Comparison of ENCODE assay signal across 20 mouse cellular contexts in genomic region chr16:7544067-7544466, GRCm38 (mm10).
DNase-seq lines count a peak whose midpoint lies in the region; ATAC-seq and TF ChIP-seq lines count a peak whose summit lies in the region.
"Had no signal": no experiment of that assay in that cellular context is flagged by ENCODE, and none has a peak within 500 bp of the region (broad histone marks: within the 10 kb centered on the region; RNA-seq: fewer than 3 reads in every experiment).

No protein-coding gene starts in this region.

- no peak for TF ChIP-seq POLR2A in limb, embryonic 14.5 days (IDR thresholded peaks at IDR 0.05; ENCODE audit: borderline replicate concordance, extremely low read depth, insufficient read depth, insufficient read length)
- TF ChIP-seq POLR2A in lung, adult 2 months (IDR thresholded peaks at IDR 0.05; ENCODE audit: borderline replicate concordance, extremely low read depth, low read depth, low read length) = no peak

- 44% methylated on average over 4 of the region's 4 CpGs for WGBS in limb, embryonic 12.5 days
- 73% methylated on average over 4 of the region's 4 CpGs for WGBS in limb, embryonic 10.5 days
- WGBS in limb, embryonic 14.5 days = 31% methylated on average over 4 of the region's 4 CpGs
- WGBS in lung, adult 2 months = 63% methylated on average over 4 of the region's 4 CpGs

- H3K27ac ChIP-seq in limb, embryonic 12.5 days = peak overlapping the region; percentile 41; the same call in 1 of the 2 replicates
- H3K27ac ChIP-seq in limb, embryonic 10.5 days = no peak overlapping the region
- H3K27ac ChIP-seq in limb, embryonic 14.5 days (replicated peaks; ENCODE audit: low read depth, low read length) = 0 out of 2 replicates have a peak overlapping the region, but pooled peaks have one; percentile 43
- H3K27ac ChIP-seq: embryonic facial prominence, embryonic 15.5 days; forebrain, embryonic 15.5 days; heart, embryonic 13.5 days; hindbrain, embryonic 12.5 days had no signal

- no peak overlapping the region for H3K4me2 ChIP-seq in limb, embryonic 12.5 days
- no peak overlapping the region for H3K4me2 ChIP-seq in limb, embryonic 14.5 days (replicated peaks; ENCODE audit: low read depth, low read length, severe bottlenecking)
- H3K4me2 ChIP-seq: embryonic facial prominence, embryonic 15.5 days; forebrain, embryonic 15.5 days; heart, embryonic 13.5 days; hindbrain, embryonic 12.5 days had no signal

- no peak overlapping the region for H3K4me3 ChIP-seq in limb, embryonic 12.5 days (replicated peaks)
- no peak overlapping the region for H3K4me3 ChIP-seq in limb, embryonic 10.5 days
- H3K4me3 ChIP-seq in limb, embryonic 14.5 days (replicated peaks; ENCODE audit: low read length) = no peak overlapping the region
- H3K4me3 ChIP-seq in lung, adult 2 months (replicated peaks; ENCODE audit: extremely low read depth, low read depth, low read length) = no peak overlapping the region
- H3K4me3 ChIP-seq: embryonic facial prominence, embryonic 15.5 days; forebrain, embryonic 15.5 days; heart, embryonic 13.5 days; hindbrain, embryonic 12.5 days had no signal

- H3K36me3 ChIP-seq in limb, embryonic 12.5 days = no peaks in the 10 kb centered on the region
- H3K36me3 ChIP-seq in limb, embryonic 10.5 days = no peaks in the 10 kb centered on the region
- no peaks in the 10 kb centered on the region for H3K36me3 ChIP-seq in limb, embryonic 14.5 days (ENCODE audit: control insufficient read depth, insufficient read depth, low read length)
- H3K36me3 ChIP-seq: embryonic facial prominence, embryonic 15.5 days; forebrain, embryonic 15.5 days; heart, embryonic 13.5 days; hindbrain, embryonic 12.5 days had no signal

- H3K9ac ChIP-seq in limb, embryonic 12.5 days (replicated peaks) = no peak overlapping the region
- H3K9ac ChIP-seq in limb, embryonic 14.5 days (ENCODE audit: low read depth, low read length, severe bottlenecking) = no peak overlapping the region
- H3K9ac ChIP-seq: embryonic facial prominence, embryonic 15.5 days; forebrain, embryonic 15.5 days; heart, embryonic 13.5 days; hindbrain, embryonic 12.5 days had no signal

- H3K27me3 ChIP-seq in limb, embryonic 12.5 days = no peaks in the 10 kb centered on the region
- H3K27me3 ChIP-seq in limb, embryonic 10.5 days (ENCODE audit: low read depth, poor library complexity, severe bottlenecking) = no peaks in the 10 kb centered on the region
- no peaks in the 10 kb centered on the region; the same call in 1 of the 2 replicates for H3K27me3 ChIP-seq in limb, embryonic 14.5 days (ENCODE audit: control insufficient read depth, insufficient read depth, low read length)
- H3K27me3 ChIP-seq: embryonic facial prominence, embryonic 15.5 days; forebrain, embryonic 15.5 days; heart, embryonic 13.5 days; hindbrain, embryonic 12.5 days had no signal

- peaks cover 5% of the 10 kb centered on the region; the same call in 1 of the 2 replicates for H3K4me1 ChIP-seq in limb, embryonic 12.5 days (replicated peaks)
- peaks cover 4% of the 10 kb centered on the region; the same call in 1 of the 2 replicates for H3K4me1 ChIP-seq in limb, embryonic 10.5 days
- peaks cover 8% of the 10 kb centered on the region; the same call in 1 of the 2 replicates for H3K4me1 ChIP-seq in limb, embryonic 14.5 days (ENCODE audit: control insufficient read depth, insufficient read depth, low read length)
- no peaks in the 10 kb centered on the region for H3K4me1 ChIP-seq in lung, adult 2 months (ENCODE audit: control insufficient read depth, insufficient read depth, low read length)
- H3K4me1 ChIP-seq: embryonic facial prominence, embryonic 15.5 days; forebrain, embryonic 15.5 days; heart, embryonic 13.5 days; hindbrain, embryonic 12.5 days had no signal

- H3K9me3 ChIP-seq in limb, embryonic 12.5 days = no peaks in the 10 kb centered on the region
- no peaks in the 10 kb centered on the region for H3K9me3 ChIP-seq in limb, embryonic 10.5 days (replicated peaks)
- no peaks in the 10 kb centered on the region for H3K9me3 ChIP-seq in limb, embryonic 14.5 days (ENCODE audit: control insufficient read depth, low read length)
- H3K9me3 ChIP-seq: embryonic facial prominence, embryonic 15.5 days; forebrain, embryonic 15.5 days; heart, embryonic 13.5 days; hindbrain, embryonic 12.5 days had no signal

- no peak for ATAC-seq in limb, embryonic 12.5 days (ENCODE audit: insufficient number of reproducible peaks, insufficient read depth, low FRiP score, low TSS enrichment, low read depth)
- peak; percentile 97 for ATAC-seq in common myeloid progenitor, adult 5-6 weeks (replicated peaks; ENCODE audit: low read depth, poor library complexity, severe bottlenecking)
- no peak for ATAC-seq in limb, embryonic 14.5 days (ENCODE audit: low FRiP score, low read depth)
- no peak for ATAC-seq in erythroblast, adult 5-6 weeks (replicated peaks; ENCODE audit: low FRiP score, poor library complexity, severe bottlenecking)
- ATAC-seq: forebrain, embryonic 15.5 days; hindbrain, embryonic 16.5 days; inflammation-experienced regulatory T-cells, adult 6 months had no signal

- TF ChIP-seq CTCF in lung, adult 2 months (IDR thresholded peaks at IDR 0.05; ENCODE audit: insufficient read depth, low read length) = no peak

- DNase-seq in limb, embryonic 10.5 days (ENCODE audit: low spot score) = no peak
- no peak for DNase-seq in limb, embryonic 14.5 days (ENCODE audit: low spot score)
- no peak for DNase-seq in right cerebral cortex, postnatal 14 days
- DNase-seq in lung, adult 2 months = no peak
- DNase-seq: adrenal gland, adult 8-10 months; adrenal gland, postnatal 36 days; cerebellum, adult 18-20 months; cerebellum, adult 9-11 months; cerebellum, postnatal 36 days; gastrocnemius, postnatal 10 days; heart, postnatal 36 days had no signal
